Mouse (Mus musculus) ES-E14 (cell line): ENCODE measurements around the gene Slc41a1. TPM values are rescaled to one million over a fixed set of nuclear protein-coding genes. Genes with fewer than 3 reads are reported as not detected.

Experiments used
- DNase-seq: peaks from one replicate; pipeline ENCODE4 v3.0.0-alpha.2; 2013; ENCODE audit warnings: low read depth, low spot score
- H3K27ac ChIP-seq: 2 replicates; pipeline ENCODE4 v1.5.1; 2012; ENCODE audit warnings: low read depth, mild to moderate bottlenecking, low read length, moderate library complexity, mixed read lengths; ENCODE audit not compliant: poor library complexity, insufficient read depth, severe bottlenecking
- H3K36me3 ChIP-seq: 2 replicates; pipeline ENCODE4 v1.6.1; 2012; ENCODE audit warnings: mild to moderate bottlenecking, low read length, moderate library complexity, mixed read lengths; ENCODE audit not compliant: control insufficient read depth, poor library complexity, insufficient read depth, severe bottlenecking
- H3K4me1 ChIP-seq, 2 experiments: fragments of 150-350 bp in 1 of 2; sonication (generic) in 1 of 2; 2 replicates each; pipeline ENCODE4 v1.6.1; 2012; ENCODE audit warnings: low read length in 2 of 2, mild to moderate bottlenecking in 1 of 2, mixed read lengths in 1 of 2; ENCODE audit not compliant: control insufficient read depth in 2 of 2, insufficient read depth in 2 of 2, poor library complexity in 1 of 2
- H3K4me3 ChIP-seq, 2 experiments: fragments of 150-350 bp in 1 of 2; sonication (generic) in 1 of 2; 2 replicates each; pipeline ENCODE4 v1.5.1; 2012; ENCODE audit warnings: low read length in 2 of 2, low read depth in 1 of 2, mild to moderate bottlenecking in 1 of 2, mixed read lengths in 1 of 2; ENCODE audit not compliant: insufficient read depth in 1 of 2, poor library complexity in 1 of 2, severe bottlenecking in 1 of 2
- H3K9ac ChIP-seq: 2 replicates; pipeline ENCODE4 v1.6.1; 2012; ENCODE audit warnings: low read depth, mild to moderate bottlenecking, low read length, mixed read lengths; ENCODE audit not compliant: poor library complexity, insufficient read depth, severe bottlenecking
- H3K9me3 ChIP-seq: fragments of 150-350 bp; sonication (generic); 2 replicates; pipeline ENCODE4 v1.6.1; 2012; ENCODE audit warnings: low read depth, mild to moderate bottlenecking, low read length; ENCODE audit not compliant: control insufficient read depth, insufficient read depth
- CHD2 ChIP-seq: IDR thresholded peaks from 2 replicates; pipeline ENCODE4 v1.6.1; 2014; ENCODE audit warnings: mild to moderate bottlenecking, low read depth, low read length, inconsistent platforms
- HCFC1 ChIP-seq: IDR thresholded peaks from 2 replicates; pipeline ENCODE4 v1.6.1; 2012; ENCODE audit warnings: low read length, inconsistent platforms, borderline replicate concordance; ENCODE audit not compliant: insufficient read depth
- MAFK ChIP-seq: IDR thresholded peaks from 2 replicates; pipeline ENCODE4 v1.6.1; 2014; ENCODE audit warnings: mild to moderate bottlenecking, low read depth, low read length, inconsistent platforms; ENCODE audit not compliant: insufficient read depth
- ZC3H11A ChIP-seq: IDR thresholded peaks from 2 replicates; pipeline ENCODE4 v1.6.1; 2012; ENCODE audit warnings: low read depth, mild to moderate bottlenecking, inconsistent platforms, low read length, borderline replicate concordance
- ZNF384 ChIP-seq: IDR thresholded peaks from 2 replicates; pipeline ENCODE4 v1.6.1; 2012; ENCODE audit warnings: low read depth, low read length, inconsistent platforms
- in situ Hi-C, 2 experiments: fragments of 600-800 bp; cut with MboI; formaldehyde crosslinking; loops; one replicate each; pipeline ENCODE4 v1.15.1; 2025; ENCODE audit warnings: low sequenced_read_pairs in 2 of 2, inconsistent platforms in 1 of 2; ENCODE audit not compliant: unreplicated experiment in 2 of 2
- total RNA-seq: library from RNA; depleted of rRNA; stranded (reverse); fragments of 300-350 nt; gene quantifications from 2 replicates; pipeline ENCODE4 v1.2.3, GENCODE M21; 2012

Slc41a1 gene
- total RNA-seq, 1 experiment = 17.3 TPM

DNA sequence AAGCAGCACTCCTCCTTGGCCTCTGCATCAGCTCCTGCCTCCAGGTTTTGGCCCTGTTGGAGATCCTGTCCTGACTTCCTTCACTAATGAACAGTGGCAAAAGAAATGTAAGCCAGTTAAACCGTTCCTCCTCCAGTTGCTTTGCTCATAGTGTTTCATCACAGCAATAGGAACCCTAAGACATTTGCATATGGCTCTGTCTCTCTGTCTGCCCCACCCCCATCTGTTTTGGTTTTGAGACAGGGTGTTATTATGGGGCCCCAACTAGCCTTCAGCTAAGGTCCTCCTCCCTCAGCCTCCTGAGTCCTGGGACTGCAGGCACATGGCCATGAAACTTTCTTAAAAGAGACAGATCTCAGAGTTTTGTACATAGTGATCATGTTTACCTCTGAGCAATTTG is 27.3 kb upstream of the Slc41a1 start:
- Histone ChIP-seq H3K4me1 (peaks cover 0 to 7% of the 10 kb centered on the region in 2 experiments; a peak in 1 of 4 replicates), H3K4me3 (no peak overlapping the region), H3K36me3 (no peaks in the 10 kb centered on the region), H3K9me3 (no peaks in the 10 kb centered on the region), H3K27ac (no peak overlapping the region), H3K9ac (no peak overlapping the region)
- TF ChIP-seq HCFC1 (no peak), CHD2 (no peak), MAFK (no peak), ZNF384 (no peak), ZC3H11A (no peak)
- no peak for DNase-seq
- in situ Hi-C loops = no loop called here

GRCm38 (mm10) chr1:131801071-131801470 is 26.2 kb upstream of the Slc41a1 start:
- Histone ChIP-seq H3K9ac (no peak overlapping the region), H3K9me3 (no peaks in the 10 kb centered on the region), H3K4me3 (no peak overlapping the region), H3K36me3 (no peaks in the 10 kb centered on the region), H3K4me1 (peaks cover 0 to 7% of the 10 kb centered on the region in 2 experiments; a peak in 1 of 4 replicates), H3K27ac (no peak overlapping the region)
- in situ Hi-C loops = no loop called here
- no peak for TF ChIP-seq ZNF384
- TF ChIP-seq MAFK = no peak
- TF ChIP-seq HCFC1 = no peak
- no peak for TF ChIP-seq ZC3H11A
- TF ChIP-seq CHD2 = no peak
- no peak for DNase-seq

- TF ChIP-seq MAFK = no peak
- H3K4me1 ChIP-seq = peaks cover 0 to 4% of the 10 kb centered on the region in 2 experiments; a peak in 1 of 4 replicates
- H3K36me3 ChIP-seq = no peaks in the 10 kb centered on the region
- no peak overlapping the region for H3K9ac ChIP-seq
- in situ Hi-C loops = no loop called here
- no peak overlapping the region for H3K27ac ChIP-seq
- no peak overlapping the region for H3K4me3 ChIP-seq
- H3K9me3 ChIP-seq = no peaks in the 10 kb centered on the region
- no peak for DNase-seq
Observed at GRCm38 (mm10) chr1:131802652-131803051, 24.6 kb upstream of the Slc41a1 start.

DNA sequence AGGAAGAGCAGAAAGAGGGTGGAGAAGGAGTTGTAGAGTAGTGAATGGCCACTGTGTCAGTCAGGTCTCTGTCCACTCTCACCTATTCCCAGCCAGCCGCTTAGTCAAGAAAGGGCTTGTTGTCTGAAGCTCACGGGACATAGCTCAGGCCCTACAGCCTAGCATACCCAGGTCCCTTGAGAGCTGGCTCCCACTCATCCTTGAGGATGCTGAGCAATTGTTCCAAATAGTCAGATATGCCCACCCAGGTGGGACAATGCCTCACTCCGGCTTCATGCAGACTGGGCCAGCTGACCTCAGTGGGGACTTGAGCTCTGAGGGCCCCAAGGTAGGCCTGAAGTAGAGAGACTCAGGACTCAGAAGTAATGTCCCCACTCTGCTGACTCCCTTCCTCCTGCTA is 23.1 kb upstream of the Slc41a1 start:
- no peak overlapping the region for H3K4me3 ChIP-seq
- no peaks in the 10 kb centered on the region for H3K36me3 ChIP-seq
- DNase-seq = no peak
- in situ Hi-C loops = no loop called here
- no peak overlapping the region for H3K9ac ChIP-seq
- peaks cover 0 to 4% of the 10 kb centered on the region in 2 experiments; a peak in 1 of 4 replicates for H3K4me1 ChIP-seq
- H3K9me3 ChIP-seq = no peaks in the 10 kb centered on the region
- no peak overlapping the region for H3K27ac ChIP-seq
- TF ChIP-seq CHD2 (no peak), ZNF384 (no peak), ZC3H11A (no peak)

- Histone ChIP-seq H3K9ac (no peak overlapping the region), H3K27ac (no peak overlapping the region), H3K9me3 (no peaks in the 10 kb centered on the region), H3K4me3 (no peak overlapping the region), H3K4me1 (no peaks in the 10 kb centered on the region), H3K36me3 (no peaks in the 10 kb centered on the region)
- no peak for DNase-seq
- in situ Hi-C loops = no loop called here
- no peak for TF ChIP-seq ZNF384
Observed at GRCm38 (mm10) chr1:131808986-131809385, 18.3 kb upstream of the Slc41a1 start.
